26 mouse cellular contexts compared by ENCODE assay signal in genomic region chr4:107928726-107929125, GRCm38 (mm10). TPM values are rescaled to one million over a fixed set of nuclear protein-coding genes. Genes with fewer than 3 reads are reported as not detected.
"Had no signal": no experiment of that assay in that cellular context is flagged by ENCODE, and none has a peak within 500 bp of the region (broad histone marks: within the 10 kb centered on the region; RNA-seq: fewer than 3 reads in every experiment).

No protein-coding gene starts in this region.

- H3K36me3 ChIP-seq: lung, embryonic 15.5 days; midbrain, embryonic 10.5 days; midbrain, embryonic 12.5 days; neural tube, embryonic 13.5 days; neural tube, embryonic 15.5 days had no signal

- H3K4me2 ChIP-seq: lung, embryonic 15.5 days; midbrain, embryonic 12.5 days; neural tube, embryonic 13.5 days; neural tube, embryonic 15.5 days had no signal

- H3K27ac ChIP-seq: lung, embryonic 15.5 days; macrophage; midbrain, embryonic 10.5 days; midbrain, embryonic 12.5 days; neural tube, embryonic 13.5 days; neural tube, embryonic 15.5 days had no signal

- H3K9me3 ChIP-seq: lung, embryonic 15.5 days; midbrain, embryonic 10.5 days; midbrain, embryonic 12.5 days; neural tube, embryonic 13.5 days; neural tube, embryonic 15.5 days had no signal

- H3K4me3 ChIP-seq: lung, embryonic 15.5 days; midbrain, embryonic 10.5 days; midbrain, embryonic 12.5 days; myocyte; neural tube, embryonic 13.5 days; neural tube, embryonic 15.5 days had no signal

- H3K9ac ChIP-seq: lung, embryonic 15.5 days; midbrain, embryonic 12.5 days; neural tube, embryonic 13.5 days; neural tube, embryonic 15.5 days had no signal

- DNase-seq: lung, adult 2 months; lung, postnatal 14 days; lung, postnatal 36 days; midbrain, embryonic 14.5 days; retina, postnatal 1 day; right cerebral cortex, adult 18-20 months; right cerebral cortex, postnatal 25 days; right cerebral cortex, postnatal 4 days; spleen, adult 18-20 months; thymus, adult 18-20 months; thymus, postnatal 14 days; thymus, postnatal 36 days had no signal

- ATAC-seq: lung, postnatal 0 days; midbrain, embryonic 16.5 days had no signal

- H3K27me3 ChIP-seq: lung, embryonic 15.5 days; midbrain, embryonic 12.5 days; neural tube, embryonic 15.5 days had no signal

- H3K4me1 ChIP-seq: lung, embryonic 15.5 days; midbrain, embryonic 10.5 days; midbrain, embryonic 12.5 days; neural tube, embryonic 13.5 days; neural tube, embryonic 15.5 days had no signal

RNA-seq across cellular contexts. Expression of gene Slc1a7, which starts 39.4 kb away (rescaled TPM):
- total RNA-seq: megakaryocyte, adult 5-6 weeks; megakaryocyte-erythroid progenitor cell, adult 5-6 weeks had no signal
- polyA plus RNA-seq: macrophage; midbrain, embryonic 10.5 days; midbrain, embryonic 12.5 days; midbrain, embryonic 14.5 days; midbrain, embryonic 16.5 days; neural tube, embryonic 11.5 days; neural tube, embryonic 13.5 days; neural tube, embryonic 15.5 days; stomach, embryonic 14.5 days; thymus, postnatal 0 days had no signal
